Mouse (Mus musculus) heart, adult 2 months (tissue): ENCODE data around the gene Gsdma. TPM values are rescaled to one million over a fixed set of nuclear protein-coding genes. Genes with fewer than 3 reads are reported as not detected.
"Not testable (repeated sequence)": the region's sequence is repeated elsewhere in the genome, so short reads cannot be mapped to it uniquely, and the experiment has no call there.

Experiments used
- DNase-seq, 2 experiments: peaks; one replicate each; pipeline ENCODE4 v3.0.0; 2021
- H3K27ac ChIP-seq: fragments of 200-600 bp; 2 replicates; pipeline ENCODE4 v1.8.1; 2022
- H3K27me3 ChIP-seq: fragments of 200-500 bp; 2 replicates; pipeline ENCODE4 v1.6.1; 2012; ENCODE audit warnings: mild to moderate bottlenecking, low read length, inconsistent platforms, mixed read lengths; ENCODE audit not compliant: control insufficient read depth, insufficient read depth
- H3K36me3 ChIP-seq: fragments of 200-500 bp; 2 replicates; pipeline ENCODE4 v1.6.1; 2012; ENCODE audit warnings: low read length, inconsistent platforms; ENCODE audit not compliant: control insufficient read depth, insufficient read depth
- H3K4me1 ChIP-seq: fragments of 200-500 bp; 2 replicates; pipeline ENCODE4 v1.6.1; 2011; ENCODE audit warnings: low read length; ENCODE audit not compliant: control insufficient read depth, insufficient read depth
- H3K4me3 ChIP-seq: fragments of 200-600 bp; 2 replicates; pipeline ENCODE4 v1.8.1; 2022
- H3K79me2 ChIP-seq: fragments of 200-500 bp; replicated peaks from 2 replicates; pipeline ENCODE4 v1.6.1; 2012; ENCODE audit warnings: mild to moderate bottlenecking, inconsistent platforms, low read length, moderate library complexity, mixed read lengths; ENCODE audit not compliant: control insufficient read depth, insufficient read depth
- H3K9ac ChIP-seq: fragments of 200-500 bp; 2 replicates; pipeline ENCODE4 v1.6.1; 2012; ENCODE audit warnings: low read depth, mild to moderate bottlenecking, control low read depth, inconsistent platforms, low read length, mixed read lengths
- CTCF ChIP-seq: fragments of 200-600 bp; IDR thresholded peaks from 2 replicates; pipeline ENCODE4 v1.8.1; 2022; ENCODE audit warnings: antibody characterized with exemption, mild to moderate bottlenecking, moderate library complexity
- EP300 ChIP-seq: fragments of 200-500 bp; IDR thresholded peaks from 2 replicates; pipeline ENCODE4 v1.6.1; 2011; ENCODE audit warnings: low read depth, low read length, control low read depth; ENCODE audit not compliant: insufficient read depth
- POLR2A ChIP-seq: fragments of 200-500 bp; IDR thresholded peaks from 2 replicates; pipeline ENCODE4 v1.6.1; 2011; ENCODE audit warnings: mild to moderate bottlenecking, low read depth, low read length, control low read depth; ENCODE audit not compliant: insufficient read depth
- WGBS: fragments of 180-500 bp; shearing (Covaris S2); methylation state at CpG from one replicate; pipeline ENCODE4 v1.1.7; 2018; 5-methylcytosine and 5-hydroxymethylcytosine counted together
- intact Hi-C: fragments of 180-260 bp; cut with DNase I; formaldehyde crosslinking; loops from one replicate; pipeline ENCODE4 v1.15.1; 2025
- long read RNA-seq: library from polyadenylated mRNA; stranded (forward); transcript quantifications from one replicate; pipeline ENCODE4 v2.0.0, GENCODE M21; 2021
- polyA plus RNA-seq: library from polyadenylated mRNA; depleted of rRNA; stranded (reverse); fragments of >200 nt; gene quantifications from 2 replicates; pipeline ENCODE4 v1.2.3, GENCODE M21; 2012; rRNA removed
- total RNA-seq, 2 experiments: library from RNA; stranded (reverse); gene quantifications; 2 replicates each; pipeline ENCODE4 v1.2.3; 2021

Gsdma gene
- total RNA-seq (not detected), polyA plus RNA-seq (0.04 TPM in 1 of 2 replicates, not detected in the other)
- long read RNA-seq: 0 reads

- H3K79me2 ChIP-seq: no peaks in the 10 kb centered on the region
Measured at GRCm38 (mm10) chr11:98664091-98664490, at the start of gene Gsdma. TSS of gene Gsdma (plus strand) at chr11:98664351.

GRCm38 (mm10) chr11:98620791-98621190, 43.4 kb upstream of the Gsdma start:
- H3K79me2 ChIP-seq: no peaks in the 10 kb centered on the region
- no peaks in the 10 kb centered on the region for H3K36me3 ChIP-seq
- H3K9ac ChIP-seq: no peak overlapping the region
- intact Hi-C loops: no loop called here
- H3K27ac ChIP-seq: no peak overlapping the region
- no peaks in the 10 kb centered on the region for H3K4me1 ChIP-seq
- 88% methylated on average over 13 of the region's 13 CpGs for WGBS
- H3K27me3 ChIP-seq: no peaks in the 10 kb centered on the region
- TF ChIP-seq CTCF: no peak
- TF ChIP-seq EP300: no peak
- no peak for TF ChIP-seq POLR2A
- no peak overlapping the region for H3K4me3 ChIP-seq
- no peak for DNase-seq

More at GRCm38 (mm10) chr11:98664091-98664490, at the start of gene Gsdma:
- Histone ChIP-seq H3K4me1 (no peaks in the 10 kb centered on the region; the same call in 1 of the 2 replicates), H3K27me3 (peaks cover 5% of the 10 kb centered on the region), H3K4me3 (no peak within 1 kb of the TSS), H3K36me3 (no peaks in the 10 kb centered on the region), H3K9ac (no peak within 1 kb of the TSS), H3K27ac (no peak within 1 kb of the TSS)
- TF ChIP-seq CTCF (no peak), POLR2A (no peak), EP300 (no peak)
- intact Hi-C loops: no loop called here
- 31% methylated on average over 4 of the region's 4 CpGs for WGBS
- no peak for DNase-seq

GRCm38 (mm10) chr11:98623981-98624380, 40.2 kb upstream of the Gsdma start:
- H3K9ac ChIP-seq, H3K36me3 ChIP-seq, H3K4me1 ChIP-seq, H3K27ac ChIP-seq, H3K4me3 ChIP-seq, intact Hi-C loops, H3K79me2 ChIP-seq, DNase-seq, H3K27me3 ChIP-seq: not testable (repeated sequence)
- WGBS: 66% methylated on average over 6 of the region's 6 CpGs

GRCm38 (mm10) chr11:98624381-98624780, 39.8 kb upstream of the Gsdma start:
- 79% methylated on average over 2 of the region's 2 CpGs for WGBS
- H3K79me2 ChIP-seq, intact Hi-C loops: not testable (repeated sequence)

GRCm38 (mm10) chr11:98625611-98626410, 38.3 kb upstream of the Gsdma start, which contains the start of the genes Gm12355 and Gsdma3:
TSS of gene Gm12355 (minus strand) at chr11:98625661.
TSS of gene Gsdma3 (plus strand) at chr11:98626360.
- Histone ChIP-seq H3K4me1 (no peaks in the 10 kb centered on the region), H3K27ac (no peak within 1 kb of the TSS), H3K36me3 (no peaks in the 10 kb centered on the region), H3K79me2 (no peaks in the 10 kb centered on the region), H3K9ac (no peak within 1 kb of the TSS), H3K27me3 (no peaks in the 10 kb centered on the region), H3K4me3 (no peak within 1 kb of the TSS)
- intact Hi-C loops: no loop called here
- DNase-seq: no peak
- no peak for TF ChIP-seq POLR2A
- TF ChIP-seq CTCF: no peak
- TF ChIP-seq EP300: no peak
- WGBS: 89% methylated on average over 10 of the region's 10 CpGs

More at GRCm38 (mm10) chr11:98624381-98624780, 39.8 kb upstream of the Gsdma start:
- H3K27me3 ChIP-seq, H3K9ac ChIP-seq, DNase-seq, H3K4me1 ChIP-seq, H3K27ac ChIP-seq, H3K4me3 ChIP-seq, H3K36me3 ChIP-seq: not testable (repeated sequence)

- TF ChIP-seq CTCF (no peak), EP300 (no peak), POLR2A (no peak)
- Histone ChIP-seq H3K4me3 (no peak overlapping the region), H3K27me3 (no peaks in the 10 kb centered on the region), H3K79me2 (no peaks in the 10 kb centered on the region), H3K36me3 (no peaks in the 10 kb centered on the region), H3K4me1 (no peaks in the 10 kb centered on the region), H3K27ac (no peak overlapping the region), H3K9ac (no peak overlapping the region)
- DNase-seq: no peak
- WGBS: 85% methylated on average over 3 of the region's 3 CpGs
- intact Hi-C loops: no loop called here
Measured at GRCm38 (mm10) chr11:98628706-98629105, 35.4 kb upstream of the Gsdma start.
